Mouse (Mus musculus) lung, postnatal 36 days (tissue): ENCODE results near the gene Atrx.
A peak's percentile ranks its signal among the peaks of the same experiment; 100 is the strongest.
"Not testable (repeated sequence)": the region's sequence is repeated elsewhere in the genome, so short reads cannot be mapped to it uniquely, and the experiment has no call there.

Experiments
- DNase-seq: peaks from one replicate; pipeline ENCODE4 v3.0.0; 2022; ENCODE audit warnings: mixed read lengths

Gene Atrx

DNA sequence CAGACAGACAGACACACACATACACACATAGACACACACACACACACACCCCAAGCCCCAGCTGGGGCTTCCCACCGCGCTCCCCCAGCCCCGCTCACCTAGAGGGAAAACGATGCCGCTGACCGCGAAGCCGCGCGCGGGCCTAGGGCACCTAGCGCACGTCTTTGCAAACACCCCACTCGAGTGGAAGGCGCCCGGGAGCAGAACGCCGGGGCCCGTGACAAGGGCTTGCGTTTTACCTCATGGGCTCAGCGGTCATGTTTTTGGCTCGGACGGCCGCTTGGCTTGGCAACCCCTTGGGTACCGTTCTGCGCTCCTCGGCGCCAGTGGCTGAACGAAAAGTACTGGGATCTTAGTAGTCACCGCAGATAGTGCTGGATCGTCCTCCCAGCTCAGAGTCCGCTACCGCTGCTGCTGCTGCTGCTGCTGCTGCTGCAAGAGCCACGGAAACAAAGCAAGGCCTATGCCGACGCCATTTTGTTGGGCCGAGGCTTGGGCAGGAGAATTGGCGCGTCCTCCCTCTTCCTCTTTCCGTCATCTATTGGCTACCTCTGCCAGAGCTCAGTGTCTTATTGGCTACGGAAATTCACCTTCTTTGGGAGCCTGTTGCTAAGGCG lies at the start of gene Atrx:
Gene Atrx, minus strand, starts transcription at position 543 of the 617 bp plus-strand sequence.
- peak; percentile 87 for DNase-seq

DNA sequence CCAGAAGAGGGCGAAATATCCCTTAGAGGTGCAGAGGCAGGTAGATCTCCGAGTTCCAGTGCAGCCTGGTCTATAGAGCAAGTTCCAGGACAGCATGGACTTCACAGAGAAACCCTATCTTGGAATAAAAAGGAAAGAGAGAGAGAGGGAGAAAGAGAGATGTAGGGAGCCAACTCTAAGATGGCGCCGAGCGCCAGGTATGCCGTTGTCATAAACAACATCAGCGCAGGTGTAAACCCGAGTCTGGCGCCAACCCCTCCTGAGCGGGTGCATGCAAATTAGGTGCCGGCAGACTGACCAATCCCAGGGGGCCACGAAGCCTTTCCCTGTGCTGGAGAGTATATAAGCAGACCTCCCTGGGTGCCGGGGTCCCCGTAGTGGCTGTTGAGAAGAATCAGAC lies 27.9 kb upstream of the Atrx start:
- not testable (repeated sequence) for DNase-seq

DNA sequence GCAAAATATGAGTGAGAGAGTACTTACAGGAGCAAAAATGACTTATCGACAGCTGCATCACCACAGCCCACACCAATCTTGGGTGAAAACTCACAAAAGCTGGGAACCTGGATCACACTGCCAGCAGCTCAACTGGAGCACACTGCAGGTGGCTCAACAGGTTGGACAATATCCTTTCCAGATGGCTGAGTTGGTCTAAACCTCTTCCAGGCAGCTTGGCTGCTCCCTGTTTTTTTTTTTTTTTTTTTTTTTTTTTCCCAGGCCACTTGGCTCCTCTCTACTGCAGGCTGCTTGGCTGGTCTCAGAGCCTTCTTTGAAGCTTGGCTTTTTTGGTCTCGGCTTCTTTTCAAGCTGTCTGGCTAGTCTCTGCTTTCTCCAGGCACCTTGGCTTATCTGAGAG lies 24.8 kb upstream of the Atrx start:
- no peak for DNase-seq

DNA sequence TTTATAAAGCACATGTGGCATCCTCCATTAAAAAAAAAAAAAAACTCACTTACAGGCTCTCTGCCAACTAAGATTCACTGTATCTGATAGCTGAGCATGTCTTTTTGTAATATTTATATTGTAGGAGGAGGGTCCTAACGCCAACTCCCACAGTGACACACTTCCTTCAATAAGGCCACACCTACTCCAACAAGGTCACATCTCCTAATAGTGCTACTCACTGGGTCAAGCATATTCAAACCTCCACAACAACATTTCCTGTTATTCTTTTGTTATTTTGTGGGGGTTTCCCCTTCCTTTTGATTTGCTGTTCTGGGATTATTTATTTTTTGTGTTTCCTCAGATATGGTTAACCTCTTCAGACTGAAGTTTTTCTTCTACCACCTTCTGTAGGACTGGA lies 17.2 kb upstream of the Atrx start:
- DNase-seq: peak; percentile 17

DNA sequence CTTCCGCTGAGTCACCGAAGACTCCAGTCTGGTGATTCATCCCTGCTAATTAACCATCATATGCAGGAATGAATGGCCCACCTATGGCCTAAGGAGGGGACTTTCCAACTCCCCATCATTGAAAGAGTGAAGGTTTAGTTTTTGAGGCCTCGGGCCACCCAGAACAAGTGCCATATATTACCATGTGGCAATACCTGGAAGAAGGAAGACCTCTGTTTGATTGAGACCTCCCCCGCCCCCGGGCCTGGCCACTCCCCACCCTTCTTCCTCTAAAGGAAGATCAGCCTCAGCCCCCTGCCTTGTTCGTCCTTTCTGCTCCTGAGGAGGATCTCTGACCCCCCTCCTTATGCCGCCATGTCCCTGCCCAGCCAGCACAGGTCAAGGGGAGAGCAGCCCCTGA lies 10.0 kb upstream of the Atrx start:
- no peak for DNase-seq

DNA sequence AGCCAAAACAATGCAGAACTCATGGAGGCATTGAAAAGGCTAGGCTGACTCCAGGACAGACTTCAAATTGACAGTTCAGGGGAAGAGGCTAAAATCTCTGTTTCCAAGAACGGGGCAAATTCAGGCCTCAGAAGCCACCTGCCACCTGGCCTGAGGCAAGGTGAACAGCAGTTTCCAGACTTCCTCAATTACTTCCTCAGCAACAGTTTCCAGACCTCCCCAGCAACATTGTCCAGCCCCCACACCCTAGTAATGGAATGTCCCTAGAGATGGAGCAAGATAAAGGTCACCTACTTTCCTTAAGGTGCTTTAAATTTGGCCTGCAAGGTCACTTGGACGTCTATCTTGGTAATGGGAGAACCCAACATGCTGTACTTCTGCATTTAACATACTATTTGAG lies 8.5 kb upstream of the Atrx start:
- no peak for DNase-seq

DNA sequence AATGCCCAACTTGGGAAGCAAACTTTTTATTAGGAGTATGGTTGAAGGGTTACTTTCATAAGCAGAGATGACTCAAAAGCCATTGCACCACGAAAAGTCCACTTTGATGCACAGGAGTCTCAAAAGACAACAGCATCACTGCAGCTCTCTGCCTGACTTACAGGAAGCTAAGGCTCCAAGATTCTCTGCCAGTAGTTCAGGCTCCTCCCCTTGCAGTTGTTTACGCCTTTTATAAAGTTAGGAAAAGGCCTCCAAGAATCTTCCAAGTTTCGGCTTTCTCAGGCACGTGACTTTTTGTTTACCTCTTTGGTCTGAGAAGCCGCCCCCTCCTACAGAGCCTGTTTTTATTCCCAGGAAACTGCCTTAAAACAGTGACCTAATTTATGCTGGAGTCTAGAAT lies 5.1 kb upstream of the Atrx start:
- peak; percentile 57 for DNase-seq

DNA sequence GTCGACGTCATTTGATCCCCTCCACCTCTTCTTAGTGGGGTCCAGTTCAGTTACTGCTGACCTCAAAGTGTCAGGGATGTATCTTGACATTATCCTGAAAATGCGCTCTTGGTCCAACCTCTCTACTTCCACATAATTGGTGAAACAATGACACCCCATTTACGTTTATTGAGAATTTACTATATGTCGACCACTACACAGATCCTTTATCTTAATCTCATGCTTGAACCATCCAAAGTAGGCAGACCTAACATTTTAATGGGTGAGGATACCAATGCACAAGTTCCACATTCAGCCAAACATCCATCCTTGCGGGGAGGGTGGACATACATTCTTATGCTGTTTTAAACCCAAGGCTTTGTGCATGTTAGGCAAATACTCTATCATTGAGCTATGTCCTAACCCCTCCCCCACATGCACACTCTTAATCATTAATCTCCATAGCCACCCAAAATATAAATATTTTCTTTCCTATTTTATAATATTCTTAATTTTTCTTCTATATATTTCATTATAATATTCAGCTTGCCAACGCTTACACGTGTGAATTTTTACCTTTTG lies 355 bp upstream of the Atrx start:
- DNase-seq: no peak

DNA sequence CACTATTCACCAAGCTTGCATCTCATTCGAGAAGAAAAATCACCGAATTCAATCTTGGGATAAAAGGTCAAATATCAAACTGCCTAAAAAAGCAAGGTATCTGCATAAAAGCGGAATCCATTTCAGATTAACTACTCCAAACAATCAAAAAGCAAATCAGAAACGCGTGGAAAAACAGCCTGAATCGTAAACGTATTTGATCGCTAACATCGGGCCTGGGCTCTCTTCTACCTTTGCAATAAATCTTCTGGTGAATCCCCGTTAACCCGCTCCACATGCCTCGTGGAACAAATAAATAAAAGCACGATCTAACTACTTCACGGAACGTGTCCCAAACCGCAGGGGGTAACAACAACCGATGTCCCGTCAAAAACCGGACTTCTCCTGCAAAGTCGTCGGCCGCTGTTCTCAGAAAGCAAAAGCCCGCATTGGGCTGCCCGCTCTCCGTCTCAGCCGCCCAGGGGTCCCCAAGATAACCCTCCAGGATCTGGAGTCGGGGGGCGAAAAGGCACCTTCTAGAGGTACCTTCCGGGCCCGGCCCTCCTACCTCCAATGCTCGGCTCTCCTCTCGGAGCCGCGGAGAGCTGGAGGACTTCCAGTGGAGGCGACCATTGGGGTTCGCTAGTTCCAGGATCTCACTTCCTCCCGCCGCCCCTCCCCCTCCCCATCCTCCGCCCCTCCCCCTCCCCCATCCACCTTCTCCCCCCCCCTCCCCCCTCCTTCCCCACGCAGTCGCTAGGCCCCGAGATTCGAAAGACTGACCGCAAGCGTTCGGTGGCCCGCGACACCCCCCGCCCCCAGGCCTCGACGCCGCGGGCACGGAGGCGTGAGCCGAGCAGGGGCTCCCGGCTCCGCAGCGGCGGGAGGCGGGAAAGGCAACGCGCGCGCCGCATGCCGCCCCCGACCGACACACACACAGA lies 1.0 kb downstream of the Atrx start:
- peak; percentile 51 for DNase-seq

DNA sequence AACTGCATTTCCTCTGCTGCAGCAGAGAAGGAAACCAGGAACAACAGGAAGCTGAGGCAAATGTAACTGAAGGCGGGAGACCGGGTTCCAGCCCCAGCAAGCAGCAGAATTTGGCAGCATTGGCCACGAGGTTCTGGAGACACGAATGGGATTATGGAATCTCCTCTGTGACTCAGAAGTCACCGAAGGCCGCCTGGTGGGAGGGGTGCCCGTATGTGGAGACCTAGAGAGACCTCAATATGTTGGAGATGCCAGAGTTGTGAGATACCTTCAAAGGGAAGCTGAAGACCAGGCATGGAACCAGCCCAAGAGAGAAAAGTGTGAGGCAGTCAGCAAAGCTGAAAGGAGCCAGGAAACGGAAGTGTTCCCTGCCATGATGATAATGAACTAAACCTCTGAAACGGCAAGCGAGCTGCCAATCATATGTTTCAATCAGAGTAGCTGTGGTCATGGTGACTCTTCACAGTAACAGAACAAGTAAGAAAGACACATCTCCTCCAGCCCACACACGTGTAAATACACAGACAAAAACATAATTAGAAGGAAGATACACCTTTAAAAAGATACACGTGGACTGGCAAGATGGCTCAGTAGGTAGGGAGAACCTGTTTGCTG lies 3.0 kb downstream of the Atrx start:
- peak; percentile 10 for DNase-seq

DNA sequence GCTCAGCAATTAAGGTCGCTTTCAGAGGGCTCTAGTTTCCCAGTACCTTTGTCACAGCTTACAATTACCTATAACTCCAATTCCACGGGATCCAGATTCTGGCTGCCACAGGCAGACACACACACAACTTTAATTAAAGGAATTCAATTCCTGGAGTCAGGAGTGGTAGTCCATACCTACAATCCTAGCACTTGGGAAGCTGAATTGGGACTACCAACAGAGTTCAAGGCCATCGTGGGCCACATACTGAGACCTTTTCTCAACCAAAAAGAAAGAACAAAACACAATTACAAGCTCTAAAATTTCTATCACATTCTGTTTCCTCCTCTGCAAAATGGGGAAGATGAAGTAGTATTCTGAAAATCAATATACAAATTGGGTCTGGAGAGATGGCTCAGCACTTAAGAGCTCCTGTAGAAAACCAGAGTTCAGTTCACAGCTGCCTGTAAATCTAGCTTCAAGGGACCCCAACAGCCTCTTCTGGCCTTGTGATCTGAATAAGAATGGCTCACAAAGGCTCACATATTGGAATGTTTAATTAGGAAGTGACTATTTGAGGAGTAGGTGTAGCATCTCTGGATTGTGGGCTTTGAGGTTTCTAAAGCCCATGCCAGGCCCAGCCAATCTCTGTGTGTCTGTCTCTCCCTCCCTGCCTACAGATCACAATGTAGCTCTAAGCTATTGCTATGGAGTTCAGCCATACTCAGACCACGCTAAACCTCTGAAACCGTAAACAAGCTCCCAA lies 4.7 kb downstream of the Atrx start:
- DNase-seq: no peak

DNA sequence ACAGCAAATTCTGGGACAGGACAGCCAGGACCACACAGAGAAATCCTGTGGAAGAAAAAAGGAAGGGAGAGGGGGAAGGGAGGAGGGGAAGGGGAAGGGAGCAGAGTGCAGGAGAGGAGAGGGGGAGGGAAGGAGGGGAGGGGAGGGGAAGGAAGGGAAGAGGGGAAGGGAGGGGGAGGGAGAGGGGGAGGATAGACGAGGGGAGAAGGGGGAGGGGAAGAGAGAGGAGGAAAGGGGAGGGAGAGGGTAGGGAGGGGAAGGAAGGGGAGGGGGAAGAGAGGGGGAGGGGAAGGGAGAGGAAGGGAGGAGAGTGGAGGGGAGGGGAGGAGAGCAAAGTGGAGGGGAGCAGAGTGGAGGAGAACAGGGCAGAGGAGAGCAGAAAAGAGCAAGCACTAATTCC lies 5.3 kb downstream of the Atrx start:
- DNase-seq: no peak

DNA sequence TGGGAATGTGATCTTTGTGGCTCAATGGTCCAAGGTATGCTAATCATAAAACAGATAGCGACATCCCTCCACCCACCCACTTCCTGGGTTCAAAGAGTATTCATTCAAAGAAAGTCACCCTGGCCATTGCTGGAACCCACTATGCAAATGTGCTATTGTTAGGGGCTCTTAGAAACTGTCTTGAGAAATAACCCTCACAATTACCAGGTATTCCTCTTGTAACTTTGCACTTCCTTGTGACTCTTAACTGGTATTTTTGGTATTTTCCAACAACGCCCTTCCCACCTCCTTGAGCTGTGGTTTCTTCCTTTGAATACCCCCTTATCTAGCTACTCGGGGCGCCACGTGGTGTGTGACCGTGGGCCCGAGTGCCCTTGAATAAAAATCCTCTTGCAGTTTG lies 6.2 kb downstream of the Atrx start:
- DNase-seq: not testable (repeated sequence)

DNA sequence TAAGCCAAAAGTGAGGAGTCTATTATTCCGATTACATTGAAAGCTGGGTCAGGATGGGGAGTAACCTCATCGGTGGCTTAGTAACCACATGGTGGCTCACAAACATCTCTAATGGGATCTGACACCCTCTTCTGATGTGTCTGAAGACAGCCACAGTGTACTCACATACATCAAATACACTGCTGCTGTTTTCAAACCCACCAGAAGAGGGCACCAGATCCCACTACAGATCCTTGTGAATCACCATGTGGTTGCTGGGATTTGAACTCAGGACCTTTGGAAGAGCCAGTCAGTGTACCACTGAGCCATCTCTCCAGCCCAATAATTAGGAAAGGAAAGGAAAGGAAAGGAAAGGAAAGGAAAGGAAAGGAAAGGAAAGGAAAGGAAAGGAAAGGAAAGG lies 7.8 kb downstream of the Atrx start:
- peak; percentile 77 for DNase-seq

DNA sequence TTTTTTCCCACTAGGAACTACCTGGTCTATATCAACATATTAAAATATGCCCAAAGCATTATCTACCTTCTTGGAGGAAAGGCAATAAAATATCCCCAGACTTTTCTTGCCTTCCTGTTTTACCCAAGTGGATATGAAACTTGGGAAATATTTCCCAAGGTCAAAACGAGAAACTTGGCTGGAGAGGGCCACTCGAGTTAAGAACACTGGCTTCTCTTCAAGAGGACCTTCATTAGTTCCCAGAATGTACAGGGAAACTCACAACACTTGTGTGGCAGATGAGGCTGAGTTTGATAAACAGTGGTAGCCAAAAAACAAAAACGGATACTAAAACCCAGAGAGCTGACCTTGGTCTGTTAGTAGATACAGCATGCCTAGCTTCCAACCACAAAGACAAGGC lies 17.5 kb downstream of the Atrx start:
- DNase-seq: peak; percentile 53

DNA sequence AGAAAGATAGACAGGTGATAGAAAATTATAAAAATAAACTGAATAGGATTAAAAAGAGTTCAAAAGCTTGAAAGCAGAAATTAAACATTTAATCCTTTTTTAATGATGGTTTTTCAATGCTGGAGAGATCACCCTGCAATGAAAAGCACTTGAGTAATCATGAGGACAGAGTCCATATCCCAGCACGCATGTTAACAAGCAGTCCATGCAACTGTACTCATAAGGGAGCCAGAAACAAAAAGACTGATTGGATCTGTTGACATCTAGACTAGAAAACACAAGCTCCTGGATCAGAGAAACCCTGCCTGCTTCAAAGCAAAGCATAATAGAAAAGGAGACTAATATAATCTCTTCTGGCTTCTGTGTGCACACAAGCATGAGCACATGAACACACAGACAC lies 27.6 kb downstream of the Atrx start:
- DNase-seq: no peak

DNA sequence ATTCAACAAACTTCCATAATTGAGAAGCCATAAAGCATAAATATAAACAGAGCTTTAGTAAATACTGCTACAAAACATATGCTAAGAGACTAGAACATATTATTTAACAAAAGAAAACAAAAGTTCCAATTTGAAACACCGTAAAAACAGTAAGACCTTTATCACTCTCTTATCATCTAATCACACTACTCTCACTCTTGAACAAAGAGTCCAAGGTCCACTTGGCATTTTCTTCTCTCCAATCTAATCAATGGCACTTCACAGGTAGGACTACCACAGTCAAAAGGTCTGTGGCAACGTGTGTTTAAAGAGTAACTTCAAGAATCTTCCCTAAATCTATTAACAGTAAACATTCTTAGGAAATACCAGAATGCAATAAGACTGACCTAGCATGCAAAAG lies 42.3 kb downstream of the Atrx start:
- no peak for DNase-seq

DNA sequence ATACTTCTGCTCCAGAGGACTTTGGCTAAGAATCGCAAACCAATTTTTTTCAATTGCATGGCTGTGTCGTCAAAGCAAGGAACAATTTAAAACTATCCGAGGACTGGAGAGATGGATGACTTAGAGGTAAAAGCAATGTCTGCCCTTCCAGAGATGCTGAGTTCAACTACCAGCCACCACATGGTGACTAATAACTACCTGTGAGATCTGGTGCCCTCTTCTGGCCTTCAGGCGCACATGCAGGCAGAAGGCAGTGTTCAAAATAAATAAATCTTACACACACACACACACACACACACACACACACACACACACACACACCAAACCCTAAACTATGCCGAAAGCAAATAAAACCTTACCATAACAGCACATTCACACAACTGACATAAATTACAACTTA lies 64.8 kb downstream of the Atrx start:
- peak; percentile 26 for DNase-seq

DNA sequence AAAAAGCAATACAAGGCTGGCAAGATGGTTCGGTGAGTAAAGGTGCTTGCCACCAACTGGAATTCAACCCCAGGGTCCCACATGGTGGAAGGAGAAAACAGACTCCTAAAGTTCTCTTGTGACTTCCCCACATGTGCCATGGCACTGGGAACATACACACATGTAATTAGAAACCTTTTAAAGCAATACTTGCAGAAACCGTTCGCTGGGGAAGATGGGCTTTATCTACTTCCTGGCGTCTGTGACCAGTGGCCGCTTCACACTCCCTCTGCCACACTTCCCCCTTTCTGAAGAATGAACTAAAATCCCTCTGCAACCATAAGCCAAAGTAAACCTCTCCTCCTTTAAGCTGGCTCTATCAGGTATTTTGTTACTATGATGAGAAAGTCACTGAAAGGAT lies 104.7 kb downstream of the Atrx start:
- no peak for DNase-seq

DNA sequence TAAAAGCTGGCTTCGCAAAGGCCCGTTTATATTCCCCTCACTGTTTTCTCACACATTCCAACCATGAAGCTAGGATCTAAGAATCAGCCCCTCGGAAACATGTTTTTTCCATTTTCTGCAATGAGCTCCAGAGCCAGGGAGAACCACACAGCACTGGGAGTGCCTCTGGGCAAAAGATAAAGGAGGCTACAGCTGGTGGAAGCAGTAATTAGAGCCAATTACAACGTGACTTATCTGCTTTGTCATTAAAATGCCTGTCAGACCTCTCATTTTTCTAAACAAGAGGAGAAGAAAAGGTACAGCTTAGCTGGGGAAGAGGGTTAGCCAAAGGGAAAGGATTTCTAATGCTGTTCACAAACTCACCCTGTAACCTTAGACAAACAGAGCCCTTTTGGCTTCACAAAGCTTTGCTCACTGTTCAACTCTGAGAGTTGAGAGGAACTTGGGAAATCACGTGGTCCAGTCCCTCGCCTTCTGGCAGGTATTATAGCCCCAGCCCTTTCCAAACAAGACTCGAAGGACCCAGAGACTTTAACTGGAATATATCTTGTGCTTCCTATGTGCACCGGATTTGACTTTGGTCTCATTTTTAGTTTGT lies 134.3 kb downstream of the Atrx start:
- DNase-seq: peak; percentile 18

DNA sequence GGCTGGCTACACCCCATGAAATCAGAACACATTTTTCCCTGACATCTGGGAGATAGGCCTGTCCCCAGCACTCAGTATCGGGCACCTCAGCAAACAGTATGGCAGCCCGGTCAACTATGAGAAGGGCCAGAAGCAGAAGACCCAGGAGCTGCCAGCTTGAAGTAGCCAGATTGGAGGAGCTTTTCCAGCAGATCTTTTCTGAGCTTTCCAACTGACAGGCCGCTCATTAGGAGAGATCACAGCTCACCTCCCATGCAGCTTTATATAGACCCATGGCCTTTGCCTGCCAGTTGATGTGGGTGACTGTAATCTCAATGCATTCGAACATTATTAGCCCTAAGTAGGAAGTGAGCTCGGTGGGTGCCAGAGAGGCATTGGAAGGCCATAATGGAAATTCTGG lies 155.9 kb downstream of the Atrx start:
- no peak for DNase-seq

DNA sequence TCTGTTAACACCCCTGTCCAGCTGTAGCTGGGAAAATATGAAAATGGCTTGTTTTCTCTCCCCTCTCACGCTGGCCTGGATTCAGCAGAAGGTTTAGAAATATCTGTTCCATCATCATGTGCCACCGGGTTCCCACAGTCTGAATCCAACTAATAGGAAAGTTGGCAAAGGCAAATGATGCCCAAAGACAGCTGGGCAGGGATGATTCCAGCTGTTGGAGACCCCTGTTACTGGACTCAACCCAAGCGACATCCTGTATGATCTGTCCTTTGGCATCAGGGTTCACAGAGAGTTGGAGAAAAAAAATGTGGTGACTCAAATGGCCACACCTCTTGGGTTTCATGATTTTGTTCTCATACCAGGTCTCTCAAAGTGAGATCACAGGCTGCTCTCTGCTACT lies 161.3 kb downstream of the Atrx start:
- DNase-seq: no peak
